Mouse (Mus musculus): Measurements from ENCODE around the gene Gtf2ird1.

Gtf2ird1 gene

DNA sequence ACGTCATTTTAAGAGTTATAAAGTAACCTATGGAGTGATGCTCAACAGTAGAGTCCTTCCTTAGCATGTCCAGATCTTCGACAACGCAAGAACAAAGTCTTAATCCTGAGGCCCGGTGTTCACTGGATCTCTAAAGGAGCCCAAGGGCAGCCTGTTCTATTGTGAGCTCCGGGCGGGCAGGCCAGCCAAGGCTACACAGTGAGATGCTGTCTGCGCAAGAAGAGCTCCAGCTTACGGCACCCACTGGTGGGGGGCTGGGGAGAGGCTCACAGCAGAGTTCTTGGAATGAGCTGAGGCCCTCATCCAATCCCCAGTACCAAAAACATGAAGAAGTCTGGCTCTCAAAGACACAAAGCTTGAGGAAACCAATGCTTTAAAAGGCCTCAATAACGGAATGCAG lies 146.3 kb downstream of the Gtf2ird1 start:
- no peak for DNase-seq

DNA sequence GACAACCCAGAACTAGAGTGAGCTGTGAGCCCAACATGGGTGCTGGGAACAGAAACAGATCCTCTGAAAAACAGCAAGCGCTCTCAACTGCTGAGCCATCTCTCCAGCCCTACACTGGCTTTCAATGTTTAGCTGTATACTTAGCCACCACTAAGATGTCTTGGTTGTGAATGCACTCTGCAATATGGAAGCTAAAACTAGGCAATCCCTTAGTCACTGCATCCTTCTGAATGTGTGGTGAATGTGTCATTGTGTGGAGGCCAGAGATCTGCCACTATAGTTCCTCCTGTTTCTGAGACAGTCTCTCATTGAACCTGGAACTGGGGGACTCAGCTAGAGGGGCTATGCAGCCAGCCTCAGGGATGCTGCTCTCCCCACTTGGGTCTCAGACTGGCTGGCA lies 147.2 kb downstream of the Gtf2ird1 start:
- DNase-seq = no peak

Measured in thymus, postnatal 4 days (tissue).